Comparison of ENCODE assay signal across 9 mouse cellular contexts in the genomic region with DNA sequence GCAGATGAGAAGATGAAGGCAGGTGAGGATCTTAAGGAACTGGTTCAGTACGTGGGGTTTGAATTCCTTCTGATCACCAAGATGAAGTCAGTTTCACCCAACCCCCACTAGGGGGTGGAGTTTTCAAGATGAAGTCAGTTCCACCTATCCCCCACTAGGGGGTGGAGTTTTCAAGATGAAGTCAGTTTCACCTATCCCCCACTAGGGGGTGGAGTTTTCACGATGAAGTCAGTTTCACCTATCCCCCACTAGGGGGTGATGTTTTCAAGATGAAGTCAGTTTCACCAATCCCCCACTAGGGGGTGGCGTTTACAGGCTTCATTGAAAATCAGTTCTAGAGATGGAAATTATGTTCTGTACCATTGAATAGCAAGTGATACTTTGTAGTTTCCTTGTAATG.
DNase-seq lines count a peak whose midpoint lies in the region; ATAC-seq and TF ChIP-seq lines count a peak whose summit lies in the region.
"Had no signal": no experiment of that assay in that cellular context is flagged by ENCODE, and none has a peak within 500 bp of the region (broad histone marks: within the 10 kb centered on the region; RNA-seq: fewer than 3 reads in every experiment).

No protein-coding gene starts in this region.

- H3K4me3 ChIP-seq in hindbrain, embryonic 14.5 days (replicated peaks; ENCODE audit: low read length), result no peak overlapping the region
- H3K4me3 ChIP-seq in hindbrain, embryonic 12.5 days, result no peak overlapping the region
- H3K4me3 ChIP-seq in liver, embryonic 14.5 days (ENCODE audit: insufficient read depth in 1 of 2, low read depth in 2 of 2, low read length in 2 of 2), result no peak overlapping the region
- no peak overlapping the region for H3K4me3 ChIP-seq in forebrain, embryonic 13.5 days
- H3K4me3 ChIP-seq: embryonic facial prominence, embryonic 12.5 days had no signal

- H3K4me2 ChIP-seq in hindbrain, embryonic 14.5 days (replicated peaks), result no peak overlapping the region
- H3K4me2 ChIP-seq in hindbrain, embryonic 12.5 days (replicated peaks), result no peak overlapping the region
- H3K4me2 ChIP-seq in liver, embryonic 14.5 days (ENCODE audit: low read depth), result no peak overlapping the region
- no peak overlapping the region for H3K4me2 ChIP-seq in forebrain, embryonic 13.5 days
- H3K4me2 ChIP-seq: embryonic facial prominence, embryonic 12.5 days had no signal

- no peaks in the 10 kb centered on the region for H3K27me3 ChIP-seq in hindbrain, embryonic 14.5 days (ENCODE audit: control insufficient read depth, insufficient read depth, low read length)
- H3K27me3 ChIP-seq in hindbrain, embryonic 12.5 days, result no peaks in the 10 kb centered on the region
- no peaks in the 10 kb centered on the region for H3K27me3 ChIP-seq in liver, embryonic 14.5 days (ENCODE audit: control insufficient read depth, insufficient read depth, low read length)
- no peaks in the 10 kb centered on the region for H3K27me3 ChIP-seq in forebrain, embryonic 13.5 days
- H3K27me3 ChIP-seq: embryonic facial prominence, embryonic 12.5 days had no signal

- no peak for ATAC-seq in hindbrain, embryonic 14.5 days (ENCODE audit: low FRiP score)
- ATAC-seq in hindbrain, embryonic 12.5 days (ENCODE audit: low FRiP score), result no peak
- ATAC-seq in liver, embryonic 14.5 days (ENCODE audit: insufficient read depth), result no peak
- ATAC-seq in forebrain, embryonic 13.5 days, result no peak

- intact Hi-C loops in left cerebral cortex, postnatal 25 days (cut with DNase I), result loop anchor here (10.0 kb wide), 1 partner anchor 171 kb away; no protein-coding TSS in a partner anchor

- no peaks in the 10 kb centered on the region for H3K4me1 ChIP-seq in hindbrain, embryonic 14.5 days (replicated peaks; ENCODE audit: control insufficient read depth, insufficient read depth, low read length)
- H3K4me1 ChIP-seq in hindbrain, embryonic 12.5 days, result no peaks in the 10 kb centered on the region
- no peaks in the 10 kb centered on the region for H3K4me1 ChIP-seq in liver, embryonic 14.5 days (replicated peaks; ENCODE audit: control insufficient read depth in 2 of 2, insufficient read depth in 2 of 2, low read length in 1 of 2)
- H3K4me1 ChIP-seq in forebrain, embryonic 13.5 days, result no peaks in the 10 kb centered on the region
- H3K4me1 ChIP-seq: embryonic facial prominence, embryonic 12.5 days had no signal

- DNase-seq in hindbrain, embryonic 14.5 days (ENCODE audit: low spot score), result peak; percentile 52
- peak; percentile 71 for DNase-seq in 416B (ENCODE audit: low read depth)
- DNase-seq in Muller cell, postnatal 12 days (ENCODE audit: inconsistent ontology term), result peak; percentile 28
- DNase-seq in liver, embryonic 14.5 days (ENCODE audit: low read depth in 3 of 3, low spot score in 3 of 3), result peak; percentile 18 to 36 (median 35)
- DNase-seq in cerebellum, adult 9-11 months, result no peak
- no peak for DNase-seq in left cerebral cortex, postnatal 25 days (ENCODE audit: low spot score in 2 of 2)

- no peak for TF ChIP-seq EP300 in liver, embryonic 14.5 days (IDR thresholded peaks at IDR 0.05; ENCODE audit: low read depth)

- peak; percentile 89 for TF ChIP-seq CTCF in liver, embryonic 14.5 days (IDR thresholded peaks at IDR 0.05; ENCODE audit: low read depth)

- H3K9me3 ChIP-seq in hindbrain, embryonic 14.5 days (ENCODE audit: control insufficient read depth, low read length), result no peaks in the 10 kb centered on the region
- no peaks in the 10 kb centered on the region; the same call in 1 of the 2 replicates for H3K9me3 ChIP-seq in hindbrain, embryonic 12.5 days (replicated peaks)
- no peaks in the 10 kb centered on the region for H3K9me3 ChIP-seq in liver, embryonic 14.5 days (ENCODE audit: control insufficient read depth, low read length)
- no peaks in the 10 kb centered on the region for H3K9me3 ChIP-seq in forebrain, embryonic 13.5 days (replicated peaks)
- H3K9me3 ChIP-seq: embryonic facial prominence, embryonic 12.5 days had no signal

- WGBS in hindbrain, embryonic 14.5 days, result 95% methylated on average over 3 of the region's 3 CpGs
- 88% methylated on average over 3 of the region's 3 CpGs for WGBS in hindbrain, embryonic 12.5 days
- 71% methylated on average over 3 of the region's 3 CpGs for WGBS in liver, embryonic 14.5 days (ENCODE audit: insufficient replicate concordance)
- WGBS in forebrain, embryonic 13.5 days, result 93% methylated on average over 3 of the region's 3 CpGs

- H3K9ac ChIP-seq in hindbrain, embryonic 14.5 days, result no peak overlapping the region
- H3K9ac ChIP-seq in hindbrain, embryonic 12.5 days, result no peak overlapping the region
- H3K9ac ChIP-seq in liver, embryonic 14.5 days (replicated peaks), result no peak overlapping the region
- H3K9ac ChIP-seq in forebrain, embryonic 13.5 days, result no peak overlapping the region
- H3K9ac ChIP-seq: embryonic facial prominence, embryonic 12.5 days had no signal

- H3K36me3 ChIP-seq in hindbrain, embryonic 14.5 days (replicated peaks; ENCODE audit: control insufficient read depth, insufficient read depth), result no peaks in the 10 kb centered on the region
- no peaks in the 10 kb centered on the region for H3K36me3 ChIP-seq in hindbrain, embryonic 12.5 days
- no peaks in the 10 kb centered on the region for H3K36me3 ChIP-seq in liver, embryonic 14.5 days (replicated peaks; ENCODE audit: control insufficient read depth, insufficient read depth, low read depth)
- H3K36me3 ChIP-seq in forebrain, embryonic 13.5 days (ENCODE audit: poor library complexity, severe bottlenecking), result no peaks in the 10 kb centered on the region
- H3K36me3 ChIP-seq: embryonic facial prominence, embryonic 12.5 days had no signal

- H3K27ac ChIP-seq in hindbrain, embryonic 14.5 days, result no peak overlapping the region
- no peak overlapping the region for H3K27ac ChIP-seq in hindbrain, embryonic 12.5 days
- no peak overlapping the region for H3K27ac ChIP-seq in liver, embryonic 14.5 days
- H3K27ac ChIP-seq in forebrain, embryonic 13.5 days, result no peak overlapping the region
- H3K27ac ChIP-seq: embryonic facial prominence, embryonic 12.5 days had no signal

Comparison
In these comparisons a context has a peak if more than half of its experiments do, and no peak if none do; other contexts are left out.
1. DNase-seq: peak in hindbrain, embryonic 14.5 days (single experiment), 416B (single experiment), Muller cell, postnatal 12 days (single experiment) and liver, embryonic 14.5 days (3 of 3); none in cerebellum, adult 9-11 months (single experiment) and left cerebral cortex, postnatal 25 days (0 of 2).